Mouse (Mus musculus): ENCODE results near the gene Dusp1. TPM values are rescaled to one million over a fixed set of nuclear protein-coding genes. Genes with fewer than 3 reads are reported as not detected.

The Dusp1 gene
- 35.5 and 35.7 TPM in 2 replicates for polyA plus RNA-seq (2015; fragmentation: Nextera tagmentation; extraction: Ambion mirVana)

DNA sequence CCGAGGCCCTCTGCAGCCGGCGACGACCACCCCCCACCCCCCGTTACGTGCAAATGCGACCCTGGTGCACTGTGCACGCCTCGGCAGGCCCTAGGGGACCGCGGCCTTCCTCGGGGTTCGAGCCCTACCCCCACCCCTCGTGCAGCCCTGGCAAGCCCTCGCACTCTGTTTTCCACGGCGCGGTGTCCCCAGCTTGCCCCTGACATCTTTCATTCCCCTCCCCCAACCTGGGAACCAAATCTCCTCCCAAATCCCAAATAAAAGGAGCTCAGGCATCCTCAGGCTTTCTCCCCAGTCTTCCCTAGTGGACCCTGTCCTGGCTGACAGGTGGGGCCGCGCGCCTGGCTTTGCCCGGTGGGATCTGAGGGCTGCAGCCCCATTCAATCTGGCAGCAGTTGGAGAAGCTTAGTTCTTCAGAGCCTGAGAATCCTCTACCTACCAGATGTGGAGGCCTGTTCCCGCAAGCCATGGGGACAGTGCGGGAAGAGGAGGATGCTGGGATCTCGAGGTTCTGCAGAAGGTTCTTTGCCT, at the start of gene Dusp1:
TSS of gene Dusp1 (minus strand) at position 478 of the 531 bp plus-strand sequence.
- ATAC-seq (replicated peaks; ENCODE audit: extremely low read depth, insufficient read depth, low FRiP score), result peak; percentile 30

GRCm38 (mm10) chr17:26611328-26611727, 49.4 kb upstream of the Dusp1 start:
- peak overlapping the region; percentile 32; the same call in 1 of the 2 replicates for H3K9ac ChIP-seq (ENCODE audit: low read length)
- H3K27me3 ChIP-seq (ENCODE audit: control insufficient read depth, insufficient read depth, low read length), result no peaks in the 10 kb centered on the region
- peaks cover 7% of the 10 kb centered on the region; the same call in 1 of the 2 replicates for H3K36me3 ChIP-seq (ENCODE audit: control insufficient read depth, insufficient read depth)
- no peaks in the 10 kb centered on the region for H3K9me3 ChIP-seq (replicated peaks; ENCODE audit: control insufficient read depth, low read length)
- H3K4me1 ChIP-seq (ENCODE audit: control insufficient read depth, insufficient read depth, low read length), result peaks cover 32% of the 10 kb centered on the region
- no peak overlapping the region for H3K4me2 ChIP-seq (ENCODE audit: low read depth, low read length)
- ATAC-seq (replicated peaks; ENCODE audit: extremely low read depth, insufficient read depth, low FRiP score), result peak; percentile 39; the same call in 1 of the 2 replicates
- H3K27ac ChIP-seq (ENCODE audit: low read length), result peak overlapping the region; percentile 84
- no peak overlapping the region for H3K4me3 ChIP-seq (ENCODE audit: low read length)
- 38% methylated on average over 7 of the region's 7 CpGs for WGBS

More for the DNA sequence above, at the start of gene Dusp1:
- peak within 1 kb of the TSS; percentile 89 for H3K4me3 ChIP-seq (ENCODE audit: low read length)
- H3K27ac ChIP-seq (ENCODE audit: low read length), result peak within 1 kb of the TSS; percentile 78
- H3K36me3 ChIP-seq (ENCODE audit: control insufficient read depth, insufficient read depth), result peaks cover 22% of the 10 kb centered on the region
- no peaks in the 10 kb centered on the region for H3K27me3 ChIP-seq (ENCODE audit: control insufficient read depth, insufficient read depth, low read length)
- WGBS, result under 1% methylated on average over 25 of the region's 25 CpGs
- peaks cover 21% of the 10 kb centered on the region for H3K4me1 ChIP-seq (ENCODE audit: control insufficient read depth, insufficient read depth, low read length)
- peak within 1 kb of the TSS; percentile 85 for H3K4me2 ChIP-seq (ENCODE audit: low read depth, low read length)
- no peaks in the 10 kb centered on the region; the same call in 1 of the 2 replicates for H3K9me3 ChIP-seq (replicated peaks; ENCODE audit: control insufficient read depth, low read length)
- H3K9ac ChIP-seq (ENCODE audit: low read length), result peak within 1 kb of the TSS; percentile 75

DNA sequence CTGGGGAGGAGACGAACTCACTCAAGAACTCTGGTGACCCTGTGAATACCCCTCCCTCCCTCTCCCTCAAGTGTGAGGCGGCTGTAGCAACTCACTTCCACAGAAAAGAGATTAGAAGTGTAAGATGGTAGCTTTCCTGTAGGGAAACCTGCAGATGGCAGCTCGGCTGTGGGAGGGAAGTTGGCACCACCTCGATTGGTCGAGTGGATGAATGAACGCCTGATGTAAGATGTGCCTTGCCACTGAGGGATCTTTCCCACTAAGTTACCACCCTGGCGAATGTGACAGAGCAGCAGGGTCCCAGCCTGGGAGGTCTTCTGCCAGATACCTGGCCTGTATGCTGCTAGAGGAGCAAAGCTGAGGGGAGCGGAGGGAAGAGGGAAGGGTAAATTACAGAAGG, 47.9 kb upstream of the Dusp1 start:
- WGBS, result 73% methylated on average over 8 of the region's 8 CpGs

GRCm38 (mm10) chr17:26608877-26609276, 46.9 kb upstream of the Dusp1 start:
- Histone ChIP-seq H3K36me3 (ENCODE audit: control insufficient read depth, insufficient read depth) (0 out of 2 replicates have a peak, but pooled peaks cover 3% of the 10 kb centered on the region), H3K4me1 (ENCODE audit: control insufficient read depth, insufficient read depth, low read length) (peaks cover 22% of the 10 kb centered on the region)
- WGBS, result 82% methylated on average over 8 of the region's 8 CpGs

More for the DNA sequence above, 47.9 kb upstream of the Dusp1 start:
- Histone ChIP-seq H3K4me1 (ENCODE audit: control insufficient read depth, insufficient read depth, low read length) (peaks cover 32% of the 10 kb centered on the region), H3K27ac (ENCODE audit: low read length) (no peak overlapping the region; the same call in 1 of the 2 replicates), H3K9me3 (replicated peaks; ENCODE audit: control insufficient read depth, low read length) (no peaks in the 10 kb centered on the region), H3K36me3 (ENCODE audit: control insufficient read depth, insufficient read depth) (0 out of 2 replicates have a peak, but pooled peaks cover 3% of the 10 kb centered on the region), H3K4me3 (ENCODE audit: low read length) (no peak overlapping the region), H3K27me3 (ENCODE audit: control insufficient read depth, insufficient read depth, low read length) (no peaks in the 10 kb centered on the region), H3K4me2 (ENCODE audit: low read depth, low read length) (no peak overlapping the region), H3K9ac (ENCODE audit: low read length) (no peak overlapping the region)
- no peak for ATAC-seq (replicated peaks; ENCODE audit: extremely low read depth, insufficient read depth, low FRiP score)

GRCm38 (mm10) chr17:26608348-26608747, 46.4 kb upstream of the Dusp1 start:
- H3K4me1 ChIP-seq (ENCODE audit: control insufficient read depth, insufficient read depth, low read length), result peaks cover 22% of the 10 kb centered on the region
- H3K4me2 ChIP-seq (ENCODE audit: low read depth, low read length), result no peak overlapping the region
- no peaks in the 10 kb centered on the region for H3K27me3 ChIP-seq (ENCODE audit: control insufficient read depth, insufficient read depth, low read length)
- no peak overlapping the region for H3K4me3 ChIP-seq (ENCODE audit: low read length)
- WGBS, result 78% methylated on average over 3 of the region's 3 CpGs
- peak overlapping the region; percentile 2; the same call in 1 of the 2 replicates for H3K27ac ChIP-seq (ENCODE audit: low read length)
- H3K9me3 ChIP-seq (replicated peaks; ENCODE audit: control insufficient read depth, low read length), result no peaks in the 10 kb centered on the region
- H3K9ac ChIP-seq (ENCODE audit: low read length), result no peak overlapping the region
- 0 out of 2 replicates have a peak, but pooled peaks cover 3% of the 10 kb centered on the region for H3K36me3 ChIP-seq (ENCODE audit: control insufficient read depth, insufficient read depth)
- ATAC-seq (replicated peaks; ENCODE audit: extremely low read depth, insufficient read depth, low FRiP score), result no peak

More at GRCm38 (mm10) chr17:26608877-26609276, 46.9 kb upstream of the Dusp1 start:
- H3K9me3 ChIP-seq (replicated peaks; ENCODE audit: control insufficient read depth, low read length), result no peaks in the 10 kb centered on the region
- H3K9ac ChIP-seq (ENCODE audit: low read length), result no peak overlapping the region
- peak overlapping the region; percentile 2; the same call in 1 of the 2 replicates for H3K27ac ChIP-seq (ENCODE audit: low read length)
- no peak overlapping the region for H3K4me3 ChIP-seq (ENCODE audit: low read length)
- ATAC-seq (replicated peaks; ENCODE audit: extremely low read depth, insufficient read depth, low FRiP score), result no peak
- no peak overlapping the region for H3K4me2 ChIP-seq (ENCODE audit: low read depth, low read length)
- no peaks in the 10 kb centered on the region for H3K27me3 ChIP-seq (ENCODE audit: control insufficient read depth, insufficient read depth, low read length)

DNA sequence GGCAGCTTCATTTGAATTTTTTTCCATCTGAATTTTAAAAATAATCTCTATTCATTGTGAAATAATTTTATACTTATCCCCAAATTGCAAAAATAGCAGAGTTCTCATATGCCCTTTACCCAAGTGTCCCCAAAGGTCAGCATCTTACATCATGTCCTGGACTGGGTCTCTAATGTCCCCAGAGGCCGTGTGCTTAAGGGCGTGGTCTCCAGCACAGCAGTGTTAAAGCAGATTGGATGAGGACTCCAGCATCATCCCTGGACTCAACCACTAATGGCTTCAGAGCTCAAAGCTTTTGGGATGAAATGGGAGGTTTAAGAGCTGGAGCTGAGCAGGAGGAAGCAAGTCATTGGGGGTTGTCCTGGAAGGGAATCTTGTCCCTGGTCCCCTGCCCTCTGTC, 44.6 kb upstream of the Dusp1 start:
- no peak overlapping the region for H3K4me2 ChIP-seq (ENCODE audit: low read depth, low read length)
- H3K27me3 ChIP-seq (ENCODE audit: control insufficient read depth, insufficient read depth, low read length), result no peaks in the 10 kb centered on the region
- H3K9ac ChIP-seq (ENCODE audit: low read length), result no peak overlapping the region
- H3K27ac ChIP-seq (ENCODE audit: low read length), result no peak overlapping the region
- ATAC-seq (replicated peaks; ENCODE audit: extremely low read depth, insufficient read depth, low FRiP score), result no peak
- no peaks in the 10 kb centered on the region for H3K9me3 ChIP-seq (replicated peaks; ENCODE audit: control insufficient read depth, low read length)
- H3K4me3 ChIP-seq (ENCODE audit: low read length), result no peak overlapping the region
- WGBS, result 72% methylated on average over 2 of the region's 2 CpGs
- 0 out of 2 replicates have a peak, but pooled peaks cover 3% of the 10 kb centered on the region for H3K36me3 ChIP-seq (ENCODE audit: control insufficient read depth, insufficient read depth)
- peaks cover 32% of the 10 kb centered on the region for H3K4me1 ChIP-seq (ENCODE audit: control insufficient read depth, insufficient read depth, low read length)

- no peak for ATAC-seq (replicated peaks; ENCODE audit: extremely low read depth, insufficient read depth, low FRiP score)
- Histone ChIP-seq H3K27ac (ENCODE audit: low read length) (no peak overlapping the region), H3K9me3 (replicated peaks; ENCODE audit: control insufficient read depth, low read length) (no peaks in the 10 kb centered on the region), H3K4me1 (ENCODE audit: control insufficient read depth, insufficient read depth, low read length) (peaks cover 31% of the 10 kb centered on the region), H3K27me3 (ENCODE audit: control insufficient read depth, insufficient read depth, low read length) (no peaks in the 10 kb centered on the region), H3K4me2 (ENCODE audit: low read depth, low read length) (no peak overlapping the region), H3K9ac (ENCODE audit: low read length) (no peak overlapping the region), H3K36me3 (ENCODE audit: control insufficient read depth, insufficient read depth) (0 out of 2 replicates have a peak, but pooled peaks cover 3% of the 10 kb centered on the region), H3K4me3 (ENCODE audit: low read length) (no peak overlapping the region)
- 62% methylated on average over 4 of the region's 4 CpGs for WGBS
Observed at GRCm38 (mm10) chr17:26605636-26606035, 43.7 kb upstream of the Dusp1 start.

DNA sequence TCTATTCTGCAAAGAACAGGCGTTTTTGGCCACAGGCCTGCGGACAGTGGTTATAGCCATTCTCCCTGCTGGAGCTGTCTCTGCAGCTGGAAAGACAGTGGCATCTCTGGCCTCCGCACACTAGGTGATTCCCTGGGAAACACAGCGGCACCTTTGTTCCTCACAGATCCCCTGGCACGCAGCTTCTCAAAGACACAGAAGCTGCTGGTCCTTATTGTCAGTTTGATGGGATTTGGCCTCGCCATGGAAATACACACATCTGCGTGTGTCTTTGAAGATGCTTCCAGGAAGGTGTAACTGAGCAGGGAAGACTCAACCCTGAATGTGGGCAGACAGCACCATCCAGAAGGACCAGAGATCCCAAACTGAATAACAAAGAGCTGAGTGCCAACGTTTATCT, 41.4 kb upstream of the Dusp1 start:
- no peak overlapping the region for H3K4me3 ChIP-seq (ENCODE audit: low read length)
- no peak overlapping the region for H3K4me2 ChIP-seq (ENCODE audit: low read depth, low read length)
- peaks cover 30% of the 10 kb centered on the region for H3K4me1 ChIP-seq (ENCODE audit: control insufficient read depth, insufficient read depth, low read length)
- no peak for ATAC-seq (replicated peaks; ENCODE audit: extremely low read depth, insufficient read depth, low FRiP score)
- H3K27ac ChIP-seq (ENCODE audit: low read length), result peak overlapping the region; percentile 85
- H3K36me3 ChIP-seq (ENCODE audit: control insufficient read depth, insufficient read depth), result no peaks in the 10 kb centered on the region
- no peaks in the 10 kb centered on the region for H3K9me3 ChIP-seq (replicated peaks; ENCODE audit: control insufficient read depth, low read length)
- peak overlapping the region; percentile 21; the same call in 1 of the 2 replicates for H3K9ac ChIP-seq (ENCODE audit: low read length)
- WGBS, result 86% methylated on average over 8 of the region's 8 CpGs
- H3K27me3 ChIP-seq (ENCODE audit: control insufficient read depth, insufficient read depth, low read length), result no peaks in the 10 kb centered on the region

- no peak; the same call in 1 of the 2 replicates for ATAC-seq (replicated peaks; ENCODE audit: extremely low read depth, insufficient read depth, low FRiP score)
- H3K9ac ChIP-seq (ENCODE audit: low read length), result peak overlapping the region; percentile 21; the same call in 1 of the 2 replicates
- no peak overlapping the region for H3K4me2 ChIP-seq (ENCODE audit: low read depth, low read length)
- no peaks in the 10 kb centered on the region for H3K27me3 ChIP-seq (ENCODE audit: control insufficient read depth, insufficient read depth, low read length)
- WGBS, result 47% methylated on average over 12 of the region's 12 CpGs
- peaks cover 31% of the 10 kb centered on the region for H3K4me1 ChIP-seq (ENCODE audit: control insufficient read depth, insufficient read depth, low read length)
- H3K9me3 ChIP-seq (replicated peaks; ENCODE audit: control insufficient read depth, low read length), result no peaks in the 10 kb centered on the region
- peak overlapping the region; percentile 85 for H3K27ac ChIP-seq (ENCODE audit: low read length)
- H3K4me3 ChIP-seq (ENCODE audit: low read length), result no peak overlapping the region
- H3K36me3 ChIP-seq (ENCODE audit: control insufficient read depth, insufficient read depth), result no peaks in the 10 kb centered on the region
Observed at GRCm38 (mm10) chr17:26602371-26602885, 40.5 kb upstream of the Dusp1 start.

Data from heart, embryonic 16.5 days (tissue).